Mouse (Mus musculus) forebrain, postnatal 0 days (tissue): ENCODE data around the gene Uvrag. TPM values are rescaled to one million over a fixed set of nuclear protein-coding genes. Genes with fewer than 3 reads are reported as not detected.

Source experiments
- ATAC-seq: fragments of 200-750 bp; cut with Nextera tagmentation; 2 replicates; pipeline ENCODE4 v1.8.0; 2017; ENCODE audit warnings: mild to moderate bottlenecking, moderate library complexity
- DNase-seq: peaks from one replicate; pipeline ENCODE4 v3.0.0-alpha.2; 2015
- H3K27ac ChIP-seq: fragments of 300-500 bp; sonication (generic); 2 replicates; pipeline ENCODE4 v1.5.1; 2014; ENCODE audit warnings: low read depth, mild to moderate bottlenecking, antibody characterized with exemption, low read length, moderate library complexity, mixed read lengths
- H3K27me3 ChIP-seq: fragments of 300-500 bp; sonication (generic); 2 replicates; pipeline ENCODE4 v1.6.1; 2014; ENCODE audit warnings: mild to moderate bottlenecking, low read length, mixed read lengths; ENCODE audit not compliant: insufficient read depth
- H3K36me3 ChIP-seq: fragments of 300-500 bp; sonication (generic); 2 replicates; pipeline ENCODE4 v1.6.1; 2014; ENCODE audit warnings: mild to moderate bottlenecking, moderate library complexity; ENCODE audit not compliant: insufficient read depth
- H3K4me1 ChIP-seq: fragments of 300-500 bp; sonication (generic); 2 replicates; pipeline ENCODE4 v1.6.1; 2014; ENCODE audit warnings: antibody characterized with exemption; ENCODE audit not compliant: insufficient read depth
- H3K4me2 ChIP-seq: fragments of 300-500 bp; sonication (generic); 2 replicates; pipeline ENCODE4 v1.6.1; 2014; ENCODE audit warnings: low read depth, mild to moderate bottlenecking, moderate library complexity
- H3K4me3 ChIP-seq: fragments of 300-500 bp; sonication (generic); 2 replicates; pipeline ENCODE4 v1.5.1; 2014; ENCODE audit warnings: low read depth, low read length, mixed read lengths
- H3K9ac ChIP-seq: fragments of 300-500 bp; sonication (generic); 2 replicates; pipeline ENCODE4 v1.6.1; 2014; ENCODE audit warnings: mild to moderate bottlenecking
- H3K9me3 ChIP-seq: fragments of 300-500 bp; sonication (generic); 2 replicates; pipeline ENCODE4 v1.6.1; 2016; ENCODE audit warnings: low read length
- CTCF ChIP-seq: sonication (generic); IDR thresholded peaks from 2 replicates; pipeline ENCODE4 v1.5.1; 2016; ENCODE audit warnings: antibody characterized with exemption, control low read depth, low read depth
- WGBS: fragments of 180-500 bp; shearing (Covaris S2); extraction: QIAGEN DNeasy Blood & Tissue Kit; methylation state at CpG from one replicate; pipeline ENCODE4 v1.1.7; 2014; 5-methylcytosine and 5-hydroxymethylcytosine counted together
- polyA plus RNA-seq: library from polyadenylated mRNA; unstranded; fragments of >200 nt; fragmentation: Nextera tagmentation; extraction: Ambion mirVana; gene quantifications from 2 replicates; pipeline ENCODE4 v1.2.1, GENCODE M21; 2015
- total RNA-seq: library from RNA; depleted of rRNA; stranded (reverse); fragments of >200 nt; gene quantifications from 2 replicates; pipeline ENCODE4 v1.2.3, GENCODE M21; 2014

Uvrag gene
- total and polyA plus RNA-seq, 2 experiments from 2014 or later = 18.6 to 18.8 TPM

DNA sequence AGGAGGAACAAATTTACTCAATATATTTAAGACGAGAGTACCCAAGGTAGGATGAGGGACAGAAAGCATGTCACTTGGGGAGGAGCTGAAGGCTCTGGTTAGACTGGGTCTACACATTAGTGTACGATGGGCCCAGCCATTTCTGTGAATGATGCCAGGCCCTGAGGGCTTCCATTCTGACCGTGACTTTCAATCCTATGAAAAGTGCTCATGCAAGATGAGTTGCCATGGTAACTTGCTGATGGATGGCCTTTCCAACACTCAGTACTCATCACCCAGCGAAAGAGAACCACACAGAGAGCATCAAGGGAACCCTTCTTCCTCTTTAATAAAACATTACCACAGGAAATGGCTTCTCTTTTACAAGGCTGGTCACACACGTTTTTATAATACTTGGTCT lies 252.1 kb downstream of the Uvrag start:
- Histone ChIP-seq H3K9me3 (no peaks in the 10 kb centered on the region), H3K4me2 (no peak overlapping the region), H3K4me3 (no peak overlapping the region), H3K27ac (no peak overlapping the region), H3K27me3 (no peaks in the 10 kb centered on the region), H3K4me1 (no peaks in the 10 kb centered on the region), H3K36me3 (no peaks in the 10 kb centered on the region), H3K9ac (no peak overlapping the region)
- 0 out of 2 replicates have a peak, but pooled peaks have one; percentile 36 for ATAC-seq
- no peak for DNase-seq
- no peak for TF ChIP-seq CTCF
- WGBS = 49% methylated on average over 5 of the region's 5 CpGs

DNA sequence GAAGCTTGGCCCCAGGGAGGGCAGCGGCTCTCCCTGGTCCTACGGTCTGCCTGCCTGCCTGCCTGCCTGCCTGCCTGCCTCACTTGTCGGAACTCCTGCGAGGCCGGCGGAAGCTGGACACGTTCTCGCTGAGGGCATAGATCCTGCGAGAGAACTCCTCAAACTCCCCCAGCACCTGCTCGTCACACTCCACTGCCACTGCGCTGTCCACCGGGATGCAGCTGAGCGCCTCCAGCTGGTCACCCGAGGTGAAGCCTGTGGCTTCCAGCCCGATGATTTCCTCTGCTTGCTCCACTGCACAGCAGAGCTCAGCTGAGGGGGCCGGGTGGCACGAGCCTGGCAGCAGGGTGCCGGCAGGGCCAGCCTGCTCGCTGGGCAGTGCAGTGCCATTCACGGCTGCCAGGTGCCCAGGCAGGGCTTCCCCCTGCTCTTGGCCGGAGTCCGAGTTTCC lies 253.1 kb downstream of the Uvrag start:
- 38% methylated on average over 22 of the region's 22 CpGs for WGBS
- peak; percentile 35; the same call in 1 of the 2 replicates for TF ChIP-seq CTCF
- H3K36me3 ChIP-seq = no peaks in the 10 kb centered on the region
- no peaks in the 10 kb centered on the region for H3K9me3 ChIP-seq
- no peaks in the 10 kb centered on the region for H3K4me1 ChIP-seq
- no peak overlapping the region for H3K4me2 ChIP-seq
- no peak overlapping the region for H3K27ac ChIP-seq
- peak; percentile 71 for ATAC-seq
- no peaks in the 10 kb centered on the region for H3K27me3 ChIP-seq
- peak; percentile 13 for DNase-seq
- H3K9ac ChIP-seq = no peak overlapping the region
- no peak overlapping the region for H3K4me3 ChIP-seq

DNA sequence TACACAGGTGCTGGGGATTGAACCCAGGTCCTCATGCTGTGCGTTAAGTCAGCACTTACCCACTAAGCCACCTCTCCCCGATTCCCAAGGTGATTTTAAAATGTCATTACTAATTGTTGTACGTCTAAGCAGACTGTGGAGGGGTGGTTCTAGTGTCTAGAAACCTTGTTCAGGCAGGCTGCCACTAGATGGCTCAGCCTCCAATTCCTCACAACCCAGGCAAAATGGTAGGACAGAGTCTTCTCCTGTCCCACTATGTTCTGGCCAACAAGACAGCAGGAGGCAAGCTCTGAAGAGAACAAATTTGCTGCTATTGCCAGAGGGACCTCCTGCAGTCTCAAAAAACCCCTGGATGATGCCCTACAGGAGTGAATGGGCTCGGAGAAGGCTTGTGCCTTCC lies 259.1 kb downstream of the Uvrag start:
- no peak overlapping the region for H3K4me2 ChIP-seq
- no peaks in the 10 kb centered on the region for H3K36me3 ChIP-seq
- H3K4me1 ChIP-seq = no peaks in the 10 kb centered on the region
- no peak for DNase-seq
- H3K9ac ChIP-seq = no peak overlapping the region
- H3K9me3 ChIP-seq = no peaks in the 10 kb centered on the region
- no peak overlapping the region for H3K27ac ChIP-seq
- no peak for ATAC-seq
- H3K27me3 ChIP-seq = no peaks in the 10 kb centered on the region
- peak; percentile 49 for TF ChIP-seq CTCF
- no peak overlapping the region for H3K4me3 ChIP-seq
- WGBS = 63% methylated on average over 4 of the region's 4 CpGs

DNA sequence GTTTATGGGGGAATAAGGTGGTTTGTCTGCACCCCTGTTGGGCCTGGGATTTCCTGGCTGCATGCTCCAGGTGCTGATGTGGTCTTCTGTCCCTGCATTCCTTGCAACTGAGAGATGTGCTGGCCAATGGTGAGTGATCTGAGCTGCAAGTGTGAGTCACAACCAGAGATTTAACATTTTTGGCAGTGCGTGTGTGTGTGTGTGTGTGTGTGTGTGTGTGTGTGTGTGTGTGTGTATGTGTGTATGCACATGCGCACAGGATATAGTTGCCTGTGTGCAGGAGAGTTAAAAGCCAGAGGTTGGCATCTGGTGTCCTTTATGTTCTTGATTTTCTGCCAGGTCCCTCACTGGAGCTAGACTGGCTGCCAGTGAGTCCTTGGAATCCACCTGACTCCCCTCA lies 261.8 kb downstream of the Uvrag start:
- H3K27me3 ChIP-seq = no peaks in the 10 kb centered on the region
- H3K4me1 ChIP-seq = peaks cover 7% of the 10 kb centered on the region; the same call in 1 of the 2 replicates
- no peaks in the 10 kb centered on the region for H3K9me3 ChIP-seq
- no peak overlapping the region for H3K27ac ChIP-seq
- no peak for TF ChIP-seq CTCF
- no peak overlapping the region for H3K4me3 ChIP-seq
- H3K9ac ChIP-seq = no peak overlapping the region
- DNase-seq (no peak), ATAC-seq (no peak)
- no peaks in the 10 kb centered on the region for H3K36me3 ChIP-seq
- WGBS = 87% methylated on average over 2 of the region's 2 CpGs
- no peak overlapping the region for H3K4me2 ChIP-seq

DNA sequence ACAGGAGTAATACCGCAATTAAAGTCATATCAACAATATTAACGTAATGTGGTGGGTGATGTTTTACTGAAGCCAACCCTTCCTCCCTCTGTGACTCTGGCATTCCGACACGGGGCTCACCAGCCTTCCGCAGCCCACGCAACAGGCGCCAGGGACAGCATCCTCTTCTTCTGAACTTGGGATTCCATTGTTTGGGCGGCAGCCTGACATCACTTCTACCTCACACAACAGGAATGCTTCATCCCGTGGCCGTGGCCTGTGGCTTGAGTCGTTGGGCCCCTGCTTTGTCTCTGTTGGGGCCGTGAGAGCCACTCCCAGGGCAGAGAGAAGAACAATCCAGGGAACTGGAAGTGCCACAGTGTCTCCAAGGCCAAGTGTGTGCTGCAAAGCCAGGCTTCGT lies 264.8 kb downstream of the Uvrag start:
- 28% methylated on average over 13 of the region's 13 CpGs for WGBS
- no peak for TF ChIP-seq CTCF
- Histone ChIP-seq H3K4me1 (peaks cover 7% of the 10 kb centered on the region; the same call in 1 of the 2 replicates), H3K27ac (no peak overlapping the region), H3K27me3 (no peaks in the 10 kb centered on the region), H3K4me3 (no peak overlapping the region), H3K9ac (no peak overlapping the region), H3K36me3 (no peaks in the 10 kb centered on the region), H3K4me2 (no peak overlapping the region), H3K9me3 (no peaks in the 10 kb centered on the region)
- ATAC-seq = no peak
- DNase-seq = no peak

DNA sequence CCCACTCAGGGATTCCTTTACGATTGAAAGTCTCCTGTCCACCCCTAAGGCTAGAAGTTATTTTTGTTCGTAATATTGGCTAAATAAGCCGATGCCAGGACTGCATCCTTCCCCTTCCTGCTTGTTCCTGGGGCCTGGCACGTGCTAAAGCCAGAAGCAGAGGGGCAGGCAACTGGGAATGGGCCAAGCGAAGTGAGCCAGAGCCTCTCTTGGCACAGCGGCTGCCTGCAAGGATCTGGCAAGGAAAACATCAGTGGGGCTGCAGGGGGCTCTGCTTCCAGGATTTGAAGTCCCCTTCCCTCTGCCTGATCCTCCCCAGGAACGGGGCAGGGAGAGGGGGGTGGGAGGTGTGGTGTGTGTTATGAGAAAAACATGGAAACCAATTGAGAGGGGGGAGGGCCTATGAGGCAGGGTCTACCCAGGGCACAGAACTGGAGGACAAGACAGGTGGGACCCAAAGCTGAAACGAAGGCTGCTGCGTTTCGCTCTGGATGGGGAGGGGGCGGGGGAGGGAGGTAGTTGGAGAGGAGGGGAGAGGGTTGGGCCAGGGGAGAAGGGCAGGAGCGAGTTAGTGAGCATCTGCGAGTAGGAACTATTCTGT lies 265.5 kb downstream of the Uvrag start:
- Histone ChIP-seq H3K36me3 (no peaks in the 10 kb centered on the region), H3K9me3 (no peaks in the 10 kb centered on the region), H3K4me2 (peak overlapping the region; percentile 24; the same call in 1 of the 2 replicates), H3K9ac (no peak overlapping the region), H3K27me3 (no peaks in the 10 kb centered on the region), H3K4me1 (peaks cover 7% of the 10 kb centered on the region; the same call in 1 of the 2 replicates), H3K27ac (no peak overlapping the region), H3K4me3 (no peak overlapping the region)
- no peak for TF ChIP-seq CTCF
- peak; percentile 74 for ATAC-seq
- WGBS = 24% methylated on average over 13 of the region's 13 CpGs
- peak; percentile 76 for DNase-seq

DNA sequence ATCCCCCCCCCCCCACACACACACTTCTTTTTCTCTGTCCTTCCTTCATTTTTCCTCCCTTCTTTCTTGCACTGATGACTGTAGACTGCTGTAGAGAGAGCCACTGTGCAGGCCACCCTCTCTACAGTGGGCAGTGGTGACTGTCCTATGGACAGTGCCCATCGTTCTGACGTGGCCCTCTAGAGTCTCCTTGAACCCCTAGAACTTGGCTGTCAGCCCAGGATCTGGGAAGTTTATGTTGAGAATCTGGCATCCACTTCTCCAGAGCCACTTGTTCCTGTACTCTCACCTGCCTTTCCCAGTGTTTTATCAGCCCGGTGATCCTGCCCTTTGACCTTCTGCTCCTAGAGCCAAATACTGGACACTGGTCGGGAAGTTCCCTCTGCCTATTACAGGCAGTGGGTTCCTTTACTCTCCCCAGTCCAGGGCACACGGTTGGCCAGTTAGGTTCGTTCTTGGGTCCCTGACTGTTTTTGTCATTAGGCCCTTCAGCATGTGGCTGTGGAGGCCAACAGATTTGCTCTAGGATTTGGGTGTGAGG lies 266.5 kb downstream of the Uvrag start:
- no peak for TF ChIP-seq CTCF
- H3K4me1 ChIP-seq = peaks cover 7% of the 10 kb centered on the region; the same call in 1 of the 2 replicates
- no peak overlapping the region for H3K27ac ChIP-seq
- no peaks in the 10 kb centered on the region for H3K27me3 ChIP-seq
- no peaks in the 10 kb centered on the region for H3K36me3 ChIP-seq
- H3K4me2 ChIP-seq = no peak overlapping the region
- H3K9ac ChIP-seq = no peak overlapping the region
- H3K4me3 ChIP-seq = no peak overlapping the region
- no peak for DNase-seq
- no peak for ATAC-seq
- H3K9me3 ChIP-seq = no peaks in the 10 kb centered on the region
- 50% methylated on average over 6 of the region's 6 CpGs for WGBS
